Mouse (Mus musculus) liver, adult 2 months (tissue): ENCODE data around the gene Fam173b. TPM values are rescaled to one million over a fixed set of nuclear protein-coding genes. Genes with fewer than 3 reads are reported as not detected.
"Not testable (repeated sequence)": the region's sequence is repeated elsewhere in the genome, so short reads cannot be mapped to it uniquely, and the experiment has no call there.

Experiments used
- DNase-seq: peaks from one replicate; pipeline ENCODE4 v3.0.0-alpha.2; 2011; ENCODE audit warnings: low read depth, low spot score; ENCODE audit errors: extremely low read depth
- H3K27ac ChIP-seq: fragments of 200-500 bp; replicated peaks from 2 replicates; pipeline ENCODE4 v1.5.1; 2012; ENCODE audit warnings: low read depth, mild to moderate bottlenecking, control low read depth, inconsistent platforms, low read length; ENCODE audit not compliant: insufficient read depth
- H3K27me3 ChIP-seq: fragments of 200-500 bp; 2 replicates; pipeline ENCODE4 v1.6.1; 2012; ENCODE audit warnings: mild to moderate bottlenecking, moderate library complexity, low read length, inconsistent platforms; ENCODE audit not compliant: control insufficient read depth, insufficient read depth
- H3K36me3 ChIP-seq: fragments of 200-500 bp; 2 replicates; pipeline ENCODE4 v1.6.1; 2012; ENCODE audit warnings: low read length, inconsistent platforms; ENCODE audit not compliant: control insufficient read depth, insufficient read depth
- H3K4me1 ChIP-seq: fragments of 200-500 bp; 2 replicates; pipeline ENCODE4 v1.6.1; 2011; ENCODE audit warnings: low read length; ENCODE audit not compliant: control insufficient read depth, insufficient read depth
- H3K4me3 ChIP-seq: fragments of 200-500 bp; 2 replicates; pipeline ENCODE4 v1.5.1; 2011; ENCODE audit warnings: low read depth, mild to moderate bottlenecking, control low read depth, low read length, moderate library complexity; ENCODE audit not compliant: insufficient read depth
- H3K79me2 ChIP-seq: fragments of 200-500 bp; 2 replicates; pipeline ENCODE4 v1.6.1; 2012; ENCODE audit warnings: inconsistent platforms, mild to moderate bottlenecking, low read length, moderate library complexity; ENCODE audit not compliant: control insufficient read depth, insufficient read depth
- H3K9ac ChIP-seq: fragments of 200-500 bp; 2 replicates; pipeline ENCODE4 v1.6.1; 2012; ENCODE audit warnings: low read depth, mild to moderate bottlenecking, control low read depth, inconsistent platforms, low read length
- CTCF ChIP-seq: fragments of 200-500 bp; IDR thresholded peaks from 2 replicates; pipeline ENCODE4 v1.5.1; 2011; ENCODE audit warnings: low read depth, low read length, control low read depth
- POLR2A ChIP-seq: fragments of 200-500 bp; IDR thresholded peaks from 2 replicates; pipeline ENCODE4 v1.6.1; 2011; ENCODE audit warnings: low read length, control low read depth; ENCODE audit not compliant: insufficient read depth; ENCODE audit errors: extremely low read depth
- WGBS: fragments of 180-500 bp; shearing (Covaris S2); methylation state at CpG from one replicate; pipeline ENCODE4 v1.1.7; 2018; 5-methylcytosine and 5-hydroxymethylcytosine counted together
- polyA plus RNA-seq: library from polyadenylated mRNA; depleted of rRNA; stranded (reverse); fragments of >200 nt; gene quantifications from 2 replicates; pipeline ENCODE4 v1.2.3, GENCODE M21; 2012
- total RNA-seq: library from RNA; depleted of rRNA; stranded (reverse); fragments of >200 nt; gene quantifications from 2 replicates; pipeline ENCODE4 v1.2.3, GENCODE M21; 2014

Gene Fam173b
- total and polyA plus RNA-seq, 2 experiments, result 8.5 to 20.1 TPM

DNA sequence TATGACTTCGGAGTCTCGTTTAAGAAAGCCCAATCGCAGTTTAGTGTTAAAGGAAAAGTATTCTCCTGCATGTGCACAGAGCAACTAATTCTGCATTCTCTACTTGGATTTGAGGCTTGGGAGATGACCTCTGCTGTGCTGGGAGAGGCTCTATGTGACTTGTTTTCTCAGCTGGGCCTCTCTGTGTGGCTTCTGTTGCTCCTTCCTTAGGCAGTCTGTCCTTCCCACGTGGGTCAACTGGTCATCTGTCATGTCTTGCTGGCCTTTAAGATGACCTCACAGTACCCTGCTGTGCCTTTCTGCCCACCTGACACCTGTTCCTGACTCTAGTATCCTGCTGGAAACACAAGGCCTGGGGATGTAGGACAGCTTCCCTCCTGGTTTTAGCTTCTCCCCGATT is 25.6 kb upstream of the Fam173b start:
- Histone ChIP-seq H3K9ac (no peak overlapping the region), H3K27me3 (no peaks in the 10 kb centered on the region), H3K79me2 (peaks cover 16% of the 10 kb centered on the region; the same call in 1 of the 2 replicates), H3K36me3 (no peaks in the 10 kb centered on the region), H3K4me1 (peaks cover 19% of the 10 kb centered on the region), H3K4me3 (no peak overlapping the region), H3K27ac (0 out of 2 replicates have a peak overlapping the region, but pooled peaks have one; percentile 4)
- 75% methylated on average over 5 of the region's 5 CpGs for WGBS
- DNase-seq, result no peak
- TF ChIP-seq POLR2A (no peak), CTCF (no peak)

DNA sequence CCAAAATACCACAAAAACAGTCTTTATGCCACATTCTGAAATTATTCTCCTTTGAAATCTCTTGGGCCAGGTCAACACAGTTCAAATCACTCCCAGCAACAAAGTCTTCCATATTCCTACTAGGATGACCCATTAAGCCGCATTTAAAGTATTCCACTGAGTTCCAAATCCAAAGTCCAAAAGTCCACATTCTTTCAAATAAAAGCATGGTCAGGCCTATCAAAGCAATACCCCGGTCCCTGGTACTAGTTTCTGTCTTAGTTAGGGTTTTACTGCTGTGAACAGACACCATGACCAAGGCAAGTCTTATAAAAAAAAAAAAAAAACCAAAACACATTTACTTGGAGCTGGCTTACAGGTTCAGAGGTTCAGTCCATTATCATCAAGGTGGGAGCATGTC is 20.6 kb upstream of the Fam173b start:
- H3K27me3 ChIP-seq, H3K36me3 ChIP-seq, H3K79me2 ChIP-seq, H3K4me3 ChIP-seq, H3K9ac ChIP-seq: not testable (repeated sequence)
- Histone ChIP-seq H3K27ac (peak overlapping the region; percentile 56), H3K4me1 (peaks cover 24% of the 10 kb centered on the region)
- 26% methylated on average over 2 of the region's 2 CpGs for WGBS
- DNase-seq, result peak; percentile 60

DNA sequence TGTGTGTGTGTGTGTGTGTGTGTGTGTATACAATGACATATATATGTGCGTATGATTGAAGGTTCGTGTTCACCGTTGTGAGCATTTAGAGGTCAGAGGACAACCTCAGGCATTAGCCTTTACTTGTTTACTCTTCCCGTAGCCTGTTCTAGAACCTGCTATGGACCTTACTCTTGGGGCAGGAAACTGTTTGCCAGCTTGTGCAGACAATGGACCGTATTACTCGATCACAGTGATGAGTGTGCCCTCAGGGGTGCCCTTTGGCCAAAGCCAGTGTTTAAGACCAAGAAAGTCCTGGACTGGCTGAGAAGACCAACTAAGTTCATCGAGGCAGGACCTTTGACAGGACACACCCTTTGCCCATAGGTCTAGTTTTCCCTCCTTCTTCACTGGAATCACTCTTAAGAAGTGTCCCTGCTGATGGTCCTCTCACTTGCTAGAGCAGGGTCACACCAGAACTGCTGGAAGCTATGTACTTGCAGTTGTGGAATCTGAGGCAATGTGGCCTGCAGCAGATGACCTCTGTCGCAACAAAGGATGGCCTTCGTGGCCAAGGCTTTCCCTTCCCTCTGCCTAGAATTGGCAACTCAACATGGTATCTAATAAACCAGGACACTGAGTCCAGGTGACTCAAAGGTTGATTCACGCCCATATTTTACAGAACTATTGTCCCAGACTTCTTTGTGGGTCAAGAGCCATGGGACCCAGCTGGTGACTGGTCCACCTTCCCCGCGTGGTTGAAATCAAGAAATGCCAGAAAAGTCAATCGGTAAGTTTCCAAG is 18.2 kb upstream of the Fam173b start:
- peak overlapping the region; percentile 88 for H3K27ac ChIP-seq
- no peak overlapping the region for H3K9ac ChIP-seq
- H3K36me3 ChIP-seq, result peaks cover 11% of the 10 kb centered on the region; the same call in 1 of the 2 replicates
- H3K27me3 ChIP-seq, result no peaks in the 10 kb centered on the region
- no peak overlapping the region for H3K4me3 ChIP-seq
- H3K79me2 ChIP-seq, result no peaks in the 10 kb centered on the region
- no peak for TF ChIP-seq CTCF
- peak; percentile 100 for DNase-seq
- peaks cover 22% of the 10 kb centered on the region for H3K4me1 ChIP-seq
- 18% methylated on average over 13 of the region's 13 CpGs for WGBS

DNA sequence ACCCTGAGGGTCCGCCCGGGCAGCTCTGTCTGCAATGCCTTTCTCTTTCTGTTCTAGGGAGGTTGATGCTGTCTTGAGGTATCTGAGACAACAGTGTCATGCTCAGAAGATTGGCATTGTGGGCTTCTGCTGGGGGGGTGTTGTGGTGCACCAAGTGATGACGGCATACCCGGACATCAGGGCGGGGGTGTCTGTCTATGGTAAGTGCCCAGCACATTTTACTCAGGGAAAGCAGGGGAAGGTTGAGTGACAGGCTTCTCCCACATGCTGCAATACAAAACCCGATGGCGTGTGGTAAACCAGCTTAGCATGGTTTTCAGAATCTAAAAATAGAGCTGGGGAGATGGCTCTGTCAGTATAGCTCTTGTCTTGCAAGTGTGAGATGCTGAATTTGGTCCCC is 16.4 kb upstream of the Fam173b start:
- no peak for TF ChIP-seq CTCF
- TF ChIP-seq POLR2A, result no peak
- H3K9ac ChIP-seq, result no peak overlapping the region

DNA sequence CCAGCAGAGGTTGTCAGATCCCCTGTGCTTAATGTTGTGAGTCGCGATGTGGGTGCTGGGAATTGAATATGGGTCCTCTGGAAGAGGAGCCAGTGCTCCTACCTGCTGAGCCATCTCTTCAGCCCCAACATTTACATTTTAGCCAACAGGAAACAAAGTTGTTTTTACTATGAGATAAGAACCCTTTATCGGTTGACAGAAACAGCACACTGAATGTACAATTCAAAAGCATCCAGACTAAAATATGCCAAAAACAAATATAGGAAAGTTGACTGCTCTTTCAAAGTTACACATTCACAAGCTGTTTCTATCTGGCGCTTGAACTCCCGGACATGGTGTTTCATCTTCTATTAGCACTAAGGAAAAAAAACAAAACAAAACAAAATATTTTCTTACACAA is 15.6 kb upstream of the Fam173b start:
- DNase-seq, result no peak
- H3K27me3 ChIP-seq, result no peaks in the 10 kb centered on the region
- no peak overlapping the region for H3K9ac ChIP-seq
- H3K79me2 ChIP-seq, result no peaks in the 10 kb centered on the region
- H3K4me3 ChIP-seq, result no peak overlapping the region
- TF ChIP-seq POLR2A, result no peak
- TF ChIP-seq CTCF, result no peak
- H3K36me3 ChIP-seq, result peaks cover 34% of the 10 kb centered on the region
- 55% methylated on average over 5 of the region's 5 CpGs for WGBS
- peaks cover 22% of the 10 kb centered on the region for H3K4me1 ChIP-seq
- no peak overlapping the region for H3K27ac ChIP-seq

More for the DNA sequence above, 16.4 kb upstream of the Fam173b start:
- H3K79me2 ChIP-seq, result no peaks in the 10 kb centered on the region
- H3K27ac ChIP-seq, result no peak overlapping the region
- peaks cover 26% of the 10 kb centered on the region for H3K36me3 ChIP-seq
- H3K4me3 ChIP-seq, result no peak overlapping the region
- H3K27me3 ChIP-seq, result no peaks in the 10 kb centered on the region
- no peak for DNase-seq
- WGBS, result 90% methylated on average over 7 of the region's 7 CpGs
- H3K4me1 ChIP-seq, result peaks cover 22% of the 10 kb centered on the region

DNA sequence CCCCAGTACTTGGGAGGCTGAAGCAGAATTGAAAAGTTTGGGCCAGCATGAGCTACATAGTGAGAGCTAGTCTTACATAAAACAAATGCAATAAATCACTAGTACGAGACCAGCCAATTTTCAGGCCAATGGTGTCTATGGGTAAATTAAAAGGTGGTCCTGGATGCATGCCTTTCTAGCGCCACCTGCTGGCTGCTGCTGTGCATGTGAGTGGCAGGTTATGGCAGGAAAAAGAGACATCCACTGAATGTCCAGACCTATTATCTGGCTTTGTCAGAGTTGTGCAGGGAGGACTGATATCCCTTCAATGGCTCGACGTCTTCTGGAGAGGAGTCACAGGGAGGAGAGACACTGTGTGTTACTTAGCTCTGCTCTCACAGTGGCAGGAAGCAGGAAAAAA is 15.1 kb upstream of the Fam173b start:
- no peaks in the 10 kb centered on the region for H3K79me2 ChIP-seq
- peaks cover 20% of the 10 kb centered on the region for H3K4me1 ChIP-seq
- H3K36me3 ChIP-seq, result peaks cover 39% of the 10 kb centered on the region
- H3K27me3 ChIP-seq, result no peaks in the 10 kb centered on the region
- no peak overlapping the region for H3K9ac ChIP-seq
- peak; percentile 69 for DNase-seq
- TF ChIP-seq POLR2A (no peak), CTCF (peak; percentile 98)
- no peak overlapping the region for H3K4me3 ChIP-seq
- WGBS, result 6% methylated on average over 4 of the region's 4 CpGs
- no peak overlapping the region for H3K27ac ChIP-seq
